Mouse (Mus musculus) embryonic fibroblast, embryonic 13.5 days (primary cell): ENCODE measurements at regions not wholly inside any gene's neighbourhood (a gene's known extent, or its start where the extent isn't known, plus 50 kb on each side); places are given as distances from the start of the nearest gene placed in this dataset.

Experiments used
- CTCF ChIP-seq: IDR thresholded peaks from 2 replicates; pipeline ENCODE4 v1.5.1; 2011; ENCODE audit warnings: mild to moderate bottlenecking, control low read depth, low read length, moderate library complexity, borderline replicate concordance; ENCODE audit not compliant: insufficient read depth
- POLR2A ChIP-seq: IDR thresholded peaks from 2 replicates; pipeline ENCODE4 v1.6.1; 2011; ENCODE audit warnings: low read depth, mild to moderate bottlenecking, control low read depth, low read length, moderate library complexity

GRCm38 (mm10) chr12:25615377-25615776, 518.4 kb upstream of the Id2 start:
- TF ChIP-seq CTCF (no peak), POLR2A (no peak)
